Mouse (Mus musculus): Measurements from ENCODE around the gene Zfr.
"Not testable (repeated sequence)": the region's sequence is repeated elsewhere in the genome, so short reads cannot be mapped to it uniquely, and the experiment has no call there.

The Zfr gene

GRCm38 (mm10) chr15:12216119-12216518, 98.5 kb downstream of the Zfr start:
- DNase-seq (ENCODE audit: low read depth, low spot score), result no peak

GRCm38 (mm10) chr15:12216798-12217197, 99.2 kb downstream of the Zfr start:
- DNase-seq (ENCODE audit: low read depth, low spot score), result no peak

GRCm38 (mm10) chr15:12217332-12217731, 99.7 kb downstream of the Zfr start:
- not testable (repeated sequence) for DNase-seq (ENCODE audit: low read depth, low spot score)

- DNase-seq (ENCODE audit: low read depth, low spot score), result no peak
Observed at GRCm38 (mm10) chr15:12217849-12218248, 100.2 kb downstream of the Zfr start.

- DNase-seq (ENCODE audit: low read depth, low spot score), result no peak
Observed at GRCm38 (mm10) chr15:12218583-12219382, 101.2 kb downstream of the Zfr start.

- no peak for DNase-seq (ENCODE audit: low read depth, low spot score)
Observed at GRCm38 (mm10) chr15:12221131-12221530, 103.5 kb downstream of the Zfr start.

GRCm38 (mm10) chr15:12222564-12223302, 105.1 kb downstream of the Zfr start:
- DNase-seq (ENCODE audit: low read depth, low spot score), result no peak

GRCm38 (mm10) chr15:12223393-12223792, 105.8 kb downstream of the Zfr start:
- no peak for DNase-seq (ENCODE audit: low read depth, low spot score)

- no peak for DNase-seq (ENCODE audit: low read depth, low spot score)
Observed at GRCm38 (mm10) chr15:12224239-12224638, 106.6 kb downstream of the Zfr start.

GRCm38 (mm10) chr15:12225062-12225461, 107.4 kb downstream of the Zfr start:
- DNase-seq (ENCODE audit: low read depth, low spot score), result no peak

- no peak for DNase-seq (ENCODE audit: low read depth, low spot score)
Observed at GRCm38 (mm10) chr15:12226908-12227307, 109.3 kb downstream of the Zfr start.

GRCm38 (mm10) chr15:12227355-12227754, 109.7 kb downstream of the Zfr start:
- DNase-seq (ENCODE audit: low read depth, low spot score), result no peak

GRCm38 (mm10) chr15:12229603-12230242, 112.1 kb downstream of the Zfr start:
- DNase-seq (ENCODE audit: low read depth, low spot score), result no peak

GRCm38 (mm10) chr15:12230243-12230935, 112.8 kb downstream of the Zfr start:
- DNase-seq (ENCODE audit: low read depth, low spot score), result no peak

- DNase-seq (ENCODE audit: low read depth, low spot score), result no peak
Observed at GRCm38 (mm10) chr15:12231462-12231861, 113.8 kb downstream of the Zfr start.

GRCm38 (mm10) chr15:12232429-12232828, 114.8 kb downstream of the Zfr start:
- no peak for DNase-seq (ENCODE audit: low read depth, low spot score)

- DNase-seq (ENCODE audit: low read depth, low spot score), result no peak
Observed at GRCm38 (mm10) chr15:12233021-12233420, 115.4 kb downstream of the Zfr start.
